Mouse (Mus musculus) ovary, postnatal 10 days (tissue): Measurements from ENCODE around the gene Tspan9.

Experiments
- DNase-seq: peaks from one replicate; pipeline ENCODE4 v3.0.0; 2022; ENCODE audit warnings: low spot score

Tspan9 gene

DNA sequence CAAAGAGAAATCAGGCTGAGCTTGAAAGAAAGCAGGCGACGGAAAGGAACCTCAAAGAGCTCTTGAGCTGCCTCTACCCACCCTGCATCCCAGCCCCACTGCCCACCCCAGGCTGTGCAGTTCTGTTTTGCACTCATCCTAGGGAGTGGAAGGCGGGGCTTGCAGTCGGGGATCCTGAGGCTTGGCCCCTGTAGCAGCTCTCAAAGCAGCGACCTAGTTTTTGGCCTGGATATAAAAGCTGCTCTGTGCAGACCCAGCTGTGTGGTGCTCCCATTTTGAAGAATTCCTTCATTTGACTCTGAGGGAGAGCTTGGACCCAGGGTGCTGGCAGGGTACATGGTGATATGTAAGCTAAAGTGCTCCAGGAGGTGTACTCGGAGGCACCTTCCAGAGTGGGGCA lies 218.6 kb downstream of the Tspan9 start:
- DNase-seq: no peak

DNA sequence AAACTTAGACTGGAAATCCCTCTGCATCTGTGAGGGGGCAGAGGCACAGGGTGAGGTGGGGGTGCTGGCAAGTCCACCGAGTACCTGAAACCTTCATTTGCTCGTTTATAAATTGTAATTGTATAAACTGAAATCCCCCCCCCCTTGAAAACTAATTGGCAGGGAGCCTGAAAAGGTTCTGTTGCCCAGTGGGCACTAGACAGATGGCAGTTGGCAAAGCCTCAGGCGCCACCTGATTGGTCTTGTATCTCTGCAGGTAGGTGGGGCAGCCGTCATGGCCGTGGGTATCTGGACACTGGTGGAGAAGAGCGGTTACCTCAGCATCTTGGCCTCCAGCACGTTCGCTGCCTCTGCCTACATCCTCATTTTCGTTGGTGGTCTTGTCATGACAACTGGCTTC lies 220.1 kb downstream of the Tspan9 start:
- no peak for DNase-seq

DNA sequence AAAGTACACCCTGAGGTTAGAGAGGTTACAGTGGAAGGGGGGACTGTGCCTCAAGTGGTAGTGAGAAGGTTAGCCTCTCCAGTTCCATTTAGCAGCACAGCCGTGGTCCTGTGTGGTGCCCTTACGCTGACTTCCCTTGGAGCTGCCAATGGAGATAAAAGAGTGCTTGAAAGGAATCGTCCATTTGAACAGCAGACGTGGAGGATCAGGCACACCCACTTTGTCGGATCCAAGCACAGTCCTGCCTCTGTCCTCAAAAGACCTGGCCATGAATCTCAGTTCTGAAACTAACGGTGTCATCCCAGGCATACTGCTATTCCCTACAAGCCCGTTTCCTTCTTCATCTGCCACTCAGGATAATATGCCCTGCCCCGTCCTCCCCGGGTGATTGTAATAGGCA lies 221.4 kb downstream of the Tspan9 start:
- no peak for DNase-seq

DNA sequence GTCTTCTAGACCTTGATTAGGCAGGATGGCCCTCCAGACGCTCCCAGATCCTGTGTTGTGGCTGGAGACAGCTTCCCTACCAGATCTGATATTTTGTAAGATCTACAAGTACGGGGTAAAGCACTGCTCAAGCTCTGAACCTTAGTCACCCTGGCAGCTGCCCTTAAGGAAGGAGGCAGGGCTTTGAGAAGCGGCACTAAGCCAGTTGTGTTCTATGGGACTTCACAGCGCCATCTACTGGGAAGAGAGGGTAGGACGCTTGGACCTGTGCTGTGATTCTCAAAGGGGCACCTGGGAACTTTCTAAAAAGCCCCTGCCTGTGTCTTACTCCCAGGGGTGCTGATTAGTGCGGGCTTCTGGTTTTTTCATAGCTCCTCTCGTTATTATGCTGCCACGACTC lies 222.7 kb downstream of the Tspan9 start:
- DNase-seq: peak; percentile 46

DNA sequence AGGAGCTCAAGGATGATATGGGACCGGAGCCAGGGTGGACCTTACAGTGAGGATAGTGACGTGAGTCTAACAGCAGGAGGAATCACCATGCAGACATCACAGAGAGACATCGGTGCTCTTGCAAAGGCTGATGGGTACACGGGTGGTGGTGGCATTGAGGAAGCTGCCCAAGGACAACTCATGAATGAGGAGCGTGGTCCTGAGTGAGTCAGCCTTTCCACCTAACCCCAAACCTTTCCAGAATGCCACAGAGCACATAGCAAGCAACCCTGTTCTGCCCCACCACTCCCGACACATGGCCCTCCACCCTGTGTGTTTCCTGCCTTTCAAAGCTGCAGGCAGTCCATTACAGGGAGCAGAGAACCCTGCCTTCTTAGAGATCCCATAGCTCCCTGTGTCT lies 223.9 kb downstream of the Tspan9 start:
- no peak for DNase-seq

DNA sequence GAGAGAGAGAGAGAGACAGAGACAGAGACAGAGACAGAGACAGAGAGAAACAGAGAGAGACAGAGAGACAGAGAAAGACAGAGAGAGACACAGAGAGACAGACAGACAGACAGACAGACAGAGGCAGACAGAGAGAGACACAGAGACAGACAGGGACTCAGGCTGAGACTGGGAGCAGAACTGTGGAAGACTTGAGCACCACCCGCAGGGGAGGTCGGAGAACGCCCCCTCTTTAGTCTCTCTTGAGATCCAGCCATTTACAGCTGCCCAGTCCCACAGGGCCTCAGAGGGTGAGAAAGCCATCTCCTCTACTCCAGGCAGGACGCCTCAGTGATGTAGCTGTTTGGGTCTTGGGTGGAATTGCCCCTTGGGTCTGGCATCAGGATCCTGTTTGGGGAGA lies 225.7 kb downstream of the Tspan9 start:
- DNase-seq: no peak

DNA sequence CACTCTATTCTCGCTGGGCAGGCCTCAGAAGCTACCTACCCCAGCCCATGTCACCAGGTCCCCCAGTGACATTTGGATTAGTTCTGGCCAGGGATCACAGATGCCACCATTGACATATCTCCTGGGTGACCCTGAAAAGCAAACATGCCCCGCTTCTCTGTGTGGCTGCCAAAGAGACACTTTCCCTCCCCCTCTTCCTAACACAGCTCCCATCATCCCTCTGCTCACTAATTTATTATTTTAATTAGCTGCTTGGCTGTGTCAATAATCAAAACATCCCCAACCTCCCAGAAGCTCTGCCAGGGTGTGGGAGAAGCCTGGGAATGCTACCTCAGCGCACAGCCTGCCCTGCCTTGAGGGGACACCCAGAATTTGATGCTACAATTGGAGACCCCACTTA lies 226.4 kb downstream of the Tspan9 start:
- no peak for DNase-seq

DNA sequence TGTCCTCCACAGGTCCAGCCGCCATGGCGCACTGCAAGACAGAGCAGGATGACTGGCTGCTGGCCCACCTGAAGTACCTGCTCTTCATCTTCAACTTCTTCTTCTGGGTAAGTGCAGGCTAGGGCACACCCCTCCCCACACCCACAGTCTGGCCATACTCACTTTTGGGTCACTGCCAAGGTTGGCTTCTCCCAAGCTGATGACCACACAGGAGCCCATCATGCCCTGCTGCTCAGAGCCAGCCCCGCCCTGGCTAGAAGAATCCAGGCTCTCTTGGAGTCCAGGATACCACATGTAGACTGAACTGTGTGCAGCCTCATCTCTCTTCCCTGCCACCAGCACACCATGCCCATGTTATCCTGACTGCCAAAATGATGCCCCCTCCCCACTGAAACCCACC lies 230.5 kb downstream of the Tspan9 start:
- no peak for DNase-seq

DNA sequence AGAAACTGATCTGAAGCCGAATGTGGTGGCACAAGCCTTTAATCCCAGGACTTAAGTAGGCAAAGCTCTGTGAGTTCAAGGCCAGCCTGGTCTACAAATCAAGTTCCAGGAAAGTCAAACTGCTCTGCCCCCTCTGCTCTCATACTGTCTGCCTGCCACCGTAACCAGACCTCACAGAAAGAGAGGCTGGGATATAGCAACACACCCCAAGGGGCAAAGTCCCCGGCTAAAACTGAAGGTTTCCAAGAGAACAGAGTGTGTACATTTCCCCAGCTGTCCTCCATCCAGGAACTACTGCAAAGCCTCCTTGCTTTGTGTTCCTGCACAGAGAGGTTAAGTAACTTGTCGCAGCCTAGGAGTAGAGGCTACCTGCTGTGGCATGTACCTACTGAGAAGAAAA lies 231.7 kb downstream of the Tspan9 start:
- DNase-seq: no peak
